Mouse (Mus musculus) lung, embryonic 16.5 days (tissue): ENCODE measurements around the gene Tmem8. TPM values are rescaled to one million over a fixed set of nuclear protein-coding genes. Genes with fewer than 3 reads are reported as not detected.
"Not testable (repeated sequence)": the region's sequence is repeated elsewhere in the genome, so short reads cannot be mapped to it uniquely, and the experiment has no call there.

Experiments used
- ATAC-seq: fragments of 200-750 bp; cut with Nextera tagmentation; 2 replicates; pipeline ENCODE4 v1.8.0; 2017; ENCODE audit warnings: low read depth, mild to moderate bottlenecking, moderate library complexity
- H3K27ac ChIP-seq: fragments of 300-500 bp; sonication (generic); 2 replicates; pipeline ENCODE4 v1.5.1; 2014; ENCODE audit warnings: mild to moderate bottlenecking, control low read depth, low read length
- H3K27me3 ChIP-seq: fragments of 300-500 bp; sonication (generic); 2 replicates; pipeline ENCODE4 v1.6.1; 2014; ENCODE audit warnings: low read depth, low read length, mixed read lengths; ENCODE audit not compliant: control insufficient read depth, insufficient read depth
- H3K36me3 ChIP-seq: fragments of 300-500 bp; sonication (generic); 2 replicates; pipeline ENCODE4 v1.6.1; 2014; ENCODE audit warnings: low read length; ENCODE audit not compliant: control insufficient read depth, insufficient read depth
- H3K4me1 ChIP-seq: fragments of 300-500 bp; sonication (generic); replicated peaks from 2 replicates; pipeline ENCODE4 v1.6.1; 2014; ENCODE audit warnings: low read length, mixed read lengths; ENCODE audit not compliant: control insufficient read depth, insufficient read depth
- H3K4me2 ChIP-seq: fragments of 300-500 bp; sonication (generic); 2 replicates; pipeline ENCODE4 v1.6.1; 2014; ENCODE audit warnings: low read depth, low read length, control low read depth
- H3K4me3 ChIP-seq: fragments of 300-500 bp; sonication (generic); 2 replicates; pipeline ENCODE4 v1.5.1; 2014; ENCODE audit warnings: mild to moderate bottlenecking, low read length, control low read depth
- H3K9ac ChIP-seq: fragments of 300-500 bp; sonication (generic); 2 replicates; pipeline ENCODE4 v1.6.1; 2014; ENCODE audit warnings: low read length, control low read depth
- H3K9me3 ChIP-seq: fragments of 300-500 bp; sonication (generic); 2 replicates; pipeline ENCODE4 v1.6.1; 2016; ENCODE audit warnings: low read length; ENCODE audit not compliant: control insufficient read depth
- WGBS: fragments of 180-500 bp; shearing (Covaris S2); extraction: QIAGEN DNeasy Blood & Tissue Kit; methylation state at CpG from one replicate; pipeline ENCODE4 v1.1.7; 2014; 5-methylcytosine and 5-hydroxymethylcytosine counted together
- polyA plus RNA-seq: library from polyadenylated mRNA; unstranded; fragments of >200 nt; fragmentation: Nextera tagmentation; extraction: Ambion mirVana; gene quantifications from 2 replicates; pipeline ENCODE4 v1.2.1, GENCODE M21; 2015

The Tmem8 gene
- polyA plus RNA-seq, 1 experiment from 2014 or later = 2.2 TPM

DNA sequence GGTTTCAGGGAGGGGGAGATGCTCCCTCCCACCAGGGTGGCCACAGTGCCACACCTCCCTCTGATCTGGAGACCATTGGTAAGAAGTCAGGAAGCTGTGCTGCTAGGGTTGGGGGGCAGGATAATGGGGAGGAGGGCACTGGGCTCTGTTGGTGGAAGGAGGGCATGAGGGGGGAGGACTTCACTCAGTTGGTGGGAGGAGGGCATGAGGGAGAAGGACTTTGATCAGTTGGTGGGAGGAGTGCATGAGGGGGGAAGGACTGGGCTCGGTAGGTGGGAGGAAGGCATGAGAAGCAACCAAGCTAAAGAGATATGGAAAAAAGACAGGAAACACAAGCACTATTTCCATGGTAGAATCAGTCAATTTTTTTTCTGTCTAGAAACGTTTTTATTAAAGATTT is 32.2 kb upstream of the Tmem8 start:
- Histone ChIP-seq H3K9me3 (no peaks in the 10 kb centered on the region), H3K27ac (no peak overlapping the region), H3K27me3 (no peaks in the 10 kb centered on the region), H3K36me3 (peaks cover 6% of the 10 kb centered on the region), H3K4me2 (no peak overlapping the region), H3K9ac (no peak overlapping the region), H3K4me1 (no peaks in the 10 kb centered on the region), H3K4me3 (no peak overlapping the region)
- 28% methylated on average over 2 of the region's 2 CpGs for WGBS
- ATAC-seq = no peak

GRCm38 (mm10) chr17:26087059-26087564 is 26.0 kb upstream of the Tmem8 start:
- 82% methylated on average over 9 of the region's 9 CpGs for WGBS

DNA sequence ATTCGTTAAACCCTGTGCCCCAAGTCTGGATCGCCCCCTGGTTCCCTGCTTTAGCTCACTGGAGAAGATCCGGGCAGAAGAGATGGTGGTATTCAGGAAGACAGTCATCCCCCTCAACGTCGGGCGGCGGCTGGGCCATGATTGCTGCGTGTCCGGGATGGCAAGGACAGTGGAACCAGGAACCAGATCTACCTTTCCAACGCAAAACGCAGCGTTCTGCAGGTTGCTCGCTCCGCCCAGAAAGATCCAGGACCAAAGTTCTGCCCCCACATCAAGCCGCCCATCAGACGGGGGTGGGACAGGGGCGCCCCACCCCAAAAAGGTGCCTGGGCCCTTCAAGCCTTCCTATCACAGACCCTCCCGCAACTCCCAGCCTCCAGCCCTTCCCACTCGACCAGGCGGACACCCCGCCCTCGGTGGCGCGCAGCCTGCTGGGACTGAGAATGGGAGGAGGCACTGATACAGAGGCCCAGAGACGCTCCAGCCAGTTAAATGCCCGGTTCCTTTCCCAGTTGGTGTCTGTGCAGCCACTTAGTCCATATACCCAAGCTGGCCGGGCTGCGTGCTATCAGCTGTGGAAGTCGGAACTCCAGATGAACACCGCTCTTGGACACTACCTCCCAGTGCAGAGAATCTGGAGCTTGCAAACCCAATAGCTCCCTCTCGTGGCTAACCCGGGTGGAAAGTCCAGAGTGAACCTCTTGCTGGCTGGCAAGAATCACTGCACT is 23.0 kb upstream of the Tmem8 start, which contains the start of gene Decr2:
TSS of gene Decr2 (minus strand) at position 433 of the 728 bp plus-strand sequence.
- Histone ChIP-seq H3K27me3 (no peaks in the 10 kb centered on the region), H3K4me3 (peak within 1 kb of the TSS; percentile 67), H3K9me3 (no peaks in the 10 kb centered on the region), H3K36me3 (no peaks in the 10 kb centered on the region), H3K9ac (peak within 1 kb of the TSS; percentile 78), H3K27ac (peak within 1 kb of the TSS; percentile 94), H3K4me1 (peaks cover 8% of the 10 kb centered on the region; the same call in 1 of the 2 replicates), H3K4me2 (peak within 1 kb of the TSS; percentile 74)
- under 1% methylated on average over 32 of the region's 32 CpGs for WGBS
- ATAC-seq = peak; percentile 97

More at GRCm38 (mm10) chr17:26087059-26087564, 26.0 kb upstream of the Tmem8 start:
- H3K4me3 ChIP-seq = no peak overlapping the region
- no peak for ATAC-seq
- no peak overlapping the region for H3K4me2 ChIP-seq
- no peaks in the 10 kb centered on the region for H3K27me3 ChIP-seq
- H3K9me3 ChIP-seq = no peaks in the 10 kb centered on the region
- H3K4me1 ChIP-seq = no peaks in the 10 kb centered on the region
- H3K36me3 ChIP-seq = peaks cover 3% of the 10 kb centered on the region; the same call in 1 of the 2 replicates
- H3K9ac ChIP-seq = no peak overlapping the region
- H3K27ac ChIP-seq = no peak overlapping the region

GRCm38 (mm10) chr17:26094531-26095110 is 18.5 kb upstream of the Tmem8 start:
- ATAC-seq = no peak
- peak overlapping the region; percentile 63; the same call in 1 of the 2 replicates for H3K27ac ChIP-seq
- peak overlapping the region; percentile 79 for H3K4me3 ChIP-seq
- H3K9me3 ChIP-seq = no peaks in the 10 kb centered on the region
- H3K4me1 ChIP-seq = peaks cover 8% of the 10 kb centered on the region; the same call in 1 of the 2 replicates
- H3K27me3 ChIP-seq = no peaks in the 10 kb centered on the region
- 18% methylated on average over 9 of the region's 9 CpGs for WGBS
- H3K4me2 ChIP-seq = peak overlapping the region; percentile 87
- H3K36me3 ChIP-seq = no peaks in the 10 kb centered on the region
- peak overlapping the region; percentile 92 for H3K9ac ChIP-seq

- ATAC-seq = peak; percentile 79
- Histone ChIP-seq H3K9ac (peak within 1 kb of the TSS; percentile 92), H3K27me3 (no peaks in the 10 kb centered on the region), H3K27ac (peak within 1 kb of the TSS; percentile 63; the same call in 1 of the 2 replicates), H3K4me3 (peak within 1 kb of the TSS; percentile 79), H3K4me1 (peaks cover 8% of the 10 kb centered on the region; the same call in 1 of the 2 replicates), H3K4me2 (peak within 1 kb of the TSS; percentile 87), H3K9me3 (no peaks in the 10 kb centered on the region), H3K36me3 (no peaks in the 10 kb centered on the region)
- 1% methylated on average over 45 of the region's 47 CpGs for WGBS
These were observed 17.9 kb upstream of the Tmem8 start, which contains the start of gene Nme4 for GRCm38 (mm10) chr17:26095121-26095740. TSS of gene Nme4 (minus strand) at chr17:26095602.

- ATAC-seq = no peak
- no peaks in the 10 kb centered on the region for H3K9me3 ChIP-seq
- peaks cover 8% of the 10 kb centered on the region; the same call in 1 of the 2 replicates for H3K4me1 ChIP-seq
- no peak overlapping the region for H3K27ac ChIP-seq
- no peak overlapping the region for H3K9ac ChIP-seq
- H3K4me2 ChIP-seq = no peak overlapping the region
- WGBS = 86% methylated on average over 7 of the region's 7 CpGs
- H3K36me3 ChIP-seq = no peaks in the 10 kb centered on the region
- no peak overlapping the region for H3K4me3 ChIP-seq
- no peaks in the 10 kb centered on the region for H3K27me3 ChIP-seq
These were observed 14.6 kb upstream of the Tmem8 start for GRCm38 (mm10) chr17:26098461-26098860.

- H3K27ac ChIP-seq, H3K27me3 ChIP-seq, H3K4me1 ChIP-seq, H3K4me3 ChIP-seq, ATAC-seq, H3K9ac ChIP-seq, H3K4me2 ChIP-seq, H3K36me3 ChIP-seq, H3K9me3 ChIP-seq: not testable (repeated sequence)
- WGBS = 61% methylated on average over 3 of the region's 3 CpGs
These were observed 13.8 kb upstream of the Tmem8 start for GRCm38 (mm10) chr17:26099316-26099715.

DNA sequence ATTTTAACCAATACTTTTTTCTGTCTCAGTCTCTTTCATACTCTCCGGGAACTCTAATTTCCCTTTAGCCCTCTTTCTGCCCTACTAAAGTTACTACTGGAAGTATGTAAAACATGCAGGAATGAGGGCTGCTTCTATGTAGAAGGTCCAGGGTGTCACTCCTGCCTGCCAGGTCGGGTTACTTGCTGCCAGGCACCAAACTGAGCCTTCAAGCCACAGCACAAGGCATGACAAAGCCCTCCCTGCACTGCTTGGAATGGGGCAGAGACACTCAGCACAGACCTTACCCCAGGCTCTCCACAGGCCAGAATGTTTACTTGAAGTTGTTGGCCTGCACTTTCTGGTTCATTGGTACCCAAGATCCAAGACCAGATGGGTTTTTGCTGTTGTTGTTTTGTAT is 12.9 kb upstream of the Tmem8 start:
- Histone ChIP-seq H3K4me2 (no peak overlapping the region), H3K27me3 (no peaks in the 10 kb centered on the region), H3K27ac (no peak overlapping the region), H3K9ac (no peak overlapping the region), H3K36me3 (no peaks in the 10 kb centered on the region), H3K4me1 (no peaks in the 10 kb centered on the region; the same call in 1 of the 2 replicates), H3K9me3 (no peaks in the 10 kb centered on the region), H3K4me3 (no peak overlapping the region)
- no peak for ATAC-seq
- 41% methylated on average over 2 of the region's 2 CpGs for WGBS

DNA sequence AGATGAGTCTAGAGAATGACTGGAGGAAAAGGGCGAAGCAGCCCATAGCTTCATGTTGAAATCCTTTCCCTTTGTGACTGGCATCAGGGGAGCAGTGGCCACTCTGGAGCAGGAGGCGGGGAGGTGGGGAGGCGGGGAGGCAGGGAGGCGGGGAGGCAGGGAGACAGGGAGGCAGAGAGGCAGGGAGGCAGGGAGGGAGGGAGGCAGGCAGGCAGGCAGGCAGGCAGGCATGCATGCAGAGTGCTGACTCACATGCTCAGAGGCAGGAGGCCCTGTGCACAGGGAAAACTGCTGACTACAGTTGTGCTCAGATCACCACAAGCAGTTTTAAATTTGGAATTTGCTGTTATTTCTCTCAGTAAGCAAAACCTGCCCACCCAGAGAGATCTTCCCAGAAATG is 11.6 kb upstream of the Tmem8 start:
- Histone ChIP-seq H3K9me3 (no peaks in the 10 kb centered on the region), H3K4me1 (no peaks in the 10 kb centered on the region), H3K4me3 (no peak overlapping the region), H3K27ac (no peak overlapping the region), H3K4me2 (no peak overlapping the region), H3K27me3 (no peaks in the 10 kb centered on the region), H3K9ac (no peak overlapping the region), H3K36me3 (no peaks in the 10 kb centered on the region)
- 0 out of 2 replicates have a peak, but pooled peaks have one; percentile 28 for ATAC-seq
- 37% methylated on average over 4 of the region's 4 CpGs for WGBS
